Mouse (Mus musculus): ENCODE measurements around the gene Dnajc17.

Dnajc17 gene

GRCm38 (mm10) chr2:119197493-119197892, 11.1 kb downstream of the Dnajc17 start:
- DNase-seq, result no peak

GRCm38 (mm10) chr2:119196316-119197108, 12.1 kb downstream of the Dnajc17 start:
- DNase-seq, result no peak

- peak in 1 of 2 experiments; percentile 18 for DNase-seq
These were observed 14.5 kb downstream of the Dnajc17 start for GRCm38 (mm10) chr2:119194140-119194539.

GRCm38 (mm10) chr2:119190969-119191368, 17.6 kb downstream of the Dnajc17 start:
- no peak for DNase-seq

- DNase-seq, result peak; percentile 95 to 97
These were observed 19.4 kb downstream of the Dnajc17 start for GRCm38 (mm10) chr2:119189029-119189710.

GRCm38 (mm10) chr2:119182914-119183313, 25.7 kb downstream of the Dnajc17 start:
- DNase-seq, result no peak

GRCm38 (mm10) chr2:119177384-119177939, 31.1 kb downstream of the Dnajc17 start:
- DNase-seq, result no peak

GRCm38 (mm10) chr2:119176761-119177160, 31.8 kb downstream of the Dnajc17 start:
- no peak for DNase-seq

GRCm38 (mm10) chr2:119175614-119176013, 33.0 kb downstream of the Dnajc17 start:
- DNase-seq, result no peak

GRCm38 (mm10) chr2:119174866-119175265, 33.7 kb downstream of the Dnajc17 start:
- DNase-seq, result no peak

- DNase-seq, result peak; percentile 43 to 61
These were observed 34.5 kb downstream of the Dnajc17 start, which contains the start of gene Gm14137 for GRCm38 (mm10) chr2:119173991-119174651. Gene Gm14137, plus strand, starts transcription at chr2:119174509.

- peak; percentile 20 to 47 for DNase-seq
These were observed 35.6 kb downstream of the Dnajc17 start for GRCm38 (mm10) chr2:119172862-119173576.

- DNase-seq, result no peak
These were observed 36.1 kb downstream of the Dnajc17 start for GRCm38 (mm10) chr2:119172446-119172845.

- DNase-seq, result no peak
These were observed 37.0 kb downstream of the Dnajc17 start for GRCm38 (mm10) chr2:119171574-119171973.

- no peak for DNase-seq
These were observed 38.3 kb downstream of the Dnajc17 start for GRCm38 (mm10) chr2:119170282-119170681.

- DNase-seq, result no peak
These were observed 40.7 kb downstream of the Dnajc17 start for GRCm38 (mm10) chr2:119167866-119168256.

- peak; percentile 46 to 64 for DNase-seq
These were observed 41.4 kb downstream of the Dnajc17 start, which contains the start of gene Gchfr for GRCm38 (mm10) chr2:119166901-119167865. Gene Gchfr, plus strand, starts transcription at chr2:119167773.

GRCm38 (mm10) chr2:119165401-119165800, 43.2 kb downstream of the Dnajc17 start:
- DNase-seq, result no peak

GRCm38 (mm10) chr2:119163999-119164398, 44.6 kb downstream of the Dnajc17 start:
- DNase-seq, result no peak

GRCm38 (mm10) chr2:119163135-119163534, 45.5 kb downstream of the Dnajc17 start:
- no peak for DNase-seq

- no peak for DNase-seq
These were observed 47.3 kb downstream of the Dnajc17 start for GRCm38 (mm10) chr2:119161247-119161646.
